Mouse (Mus musculus): ENCODE measurements around the gene Rgr. TPM values are rescaled to one million over a fixed set of nuclear protein-coding genes. Genes with fewer than 3 reads are reported as not detected.

Gene Rgr
- polyA plus RNA-seq, 1 experiment from 2014 or later: not detected

Other genes with a start within 250 kb of the Rgr start
- gene Ccser2, start 80.2 kb downstream of the Rgr start, polyA plus RNA-seq (2016; fragmentation: Nextera tagmentation; extraction: Ambion mirVana): 29.4 and 38.8 TPM in 2 replicates
- gene Lrit1, start 5.9 kb upstream of the Rgr start, polyA plus RNA-seq (2016; fragmentation: Nextera tagmentation; extraction: Ambion mirVana): not detected in 2 replicates
- gene Lrit2, start 19.0 kb upstream of the Rgr start, polyA plus RNA-seq (2016; fragmentation: Nextera tagmentation; extraction: Ambion mirVana): not detected in 2 replicates
- 0.15 and 0.28 TPM in 2 replicates for gene Cdhr1, start 49.4 kb upstream of the Rgr start, polyA plus RNA-seq (2016; fragmentation: Nextera tagmentation; extraction: Ambion mirVana)
- gene 2610528A11Rik, start 65.1 kb upstream of the Rgr start, polyA plus RNA-seq (2016; fragmentation: Nextera tagmentation; extraction: Ambion mirVana): 1.3 and 1.9 TPM in 2 replicates
- gene Ghitm, start 86.3 kb upstream of the Rgr start, polyA plus RNA-seq (2016; fragmentation: Nextera tagmentation; extraction: Ambion mirVana): 295 and 362 TPM in 2 replicates